Mouse (Mus musculus): ENCODE data around the gene Pde3b. TPM values are rescaled to one million over a fixed set of nuclear protein-coding genes. Genes with fewer than 3 reads are reported as not detected.
"Not testable (repeated sequence)": the region's sequence is repeated elsewhere in the genome, so short reads cannot be mapped to it uniquely, and the experiment has no call there.

Pde3b gene
- total and polyA plus RNA-seq, 2 experiments from 2014 or later: 3.6 to 9.5 TPM

- ATAC-seq (ENCODE audit: low FRiP score) (no peak), DNase-seq (ENCODE audit: low spot score) (no peak)
- no peaks in the 10 kb centered on the region for H3K36me3 ChIP-seq (ENCODE audit: insufficient read depth, low read length)
- no peak overlapping the region for H3K9ac ChIP-seq (replicated peaks; ENCODE audit: low read length, poor library complexity, severe bottlenecking)
- H3K4me2 ChIP-seq (ENCODE audit: low read depth, low read length, poor library complexity, severe bottlenecking): no peak overlapping the region
- no peaks in the 10 kb centered on the region for H3K9me3 ChIP-seq (ENCODE audit: low read length)
- H3K27ac ChIP-seq (ENCODE audit: low read depth, low read length): no peak overlapping the region
- WGBS: 92% methylated on average over 2 of the region's 2 CpGs
- no peaks in the 10 kb centered on the region for H3K4me1 ChIP-seq (ENCODE audit: insufficient read depth, low read length)
- H3K27me3 ChIP-seq (ENCODE audit: insufficient read depth, low read length): no peaks in the 10 kb centered on the region
- H3K4me3 ChIP-seq (ENCODE audit: low read depth, low read length): no peak overlapping the region
- TF ChIP-seq CTCF (IDR thresholded peaks at IDR 0.05): no peak
These were observed 93.8 kb downstream of the Pde3b start for GRCm38 (mm10) chr7:114508879-114509278.

GRCm38 (mm10) chr7:114520122-114520521 is 105.0 kb downstream of the Pde3b start:
- no peak overlapping the region for H3K4me2 ChIP-seq (ENCODE audit: low read depth, low read length, poor library complexity, severe bottlenecking)
- WGBS: 100% methylated on average over 1 of the region's 1 CpGs
- H3K4me3 ChIP-seq (ENCODE audit: low read depth, low read length): no peak overlapping the region
- no peaks in the 10 kb centered on the region for H3K9me3 ChIP-seq (ENCODE audit: low read length)
- H3K27me3 ChIP-seq (ENCODE audit: insufficient read depth, low read length): no peaks in the 10 kb centered on the region
- no peak overlapping the region for H3K9ac ChIP-seq (replicated peaks; ENCODE audit: low read length, poor library complexity, severe bottlenecking)
- no peak for TF ChIP-seq CTCF (IDR thresholded peaks at IDR 0.05)
- H3K4me1 ChIP-seq (ENCODE audit: insufficient read depth, low read length): no peaks in the 10 kb centered on the region
- no peak for DNase-seq (ENCODE audit: low spot score)
- peaks cover 2% of the 10 kb centered on the region; the same call in 1 of the 2 replicates for H3K36me3 ChIP-seq (ENCODE audit: insufficient read depth, low read length)
- ATAC-seq (ENCODE audit: low FRiP score): no peak
- H3K27ac ChIP-seq (ENCODE audit: low read depth, low read length): no peak overlapping the region

GRCm38 (mm10) chr7:114526245-114526644 is 111.2 kb downstream of the Pde3b start:
- 88% methylated on average over 1 of the region's 1 CpGs for WGBS
- Histone ChIP-seq H3K4me2 (ENCODE audit: low read depth, low read length, poor library complexity, severe bottlenecking) (no peak overlapping the region), H3K9me3 (ENCODE audit: low read length) (no peaks in the 10 kb centered on the region), H3K27ac (ENCODE audit: low read depth, low read length) (no peak overlapping the region), H3K27me3 (ENCODE audit: insufficient read depth, low read length) (no peaks in the 10 kb centered on the region), H3K4me1 (ENCODE audit: insufficient read depth, low read length) (no peaks in the 10 kb centered on the region), H3K36me3 (ENCODE audit: insufficient read depth, low read length) (no peaks in the 10 kb centered on the region), H3K9ac (replicated peaks; ENCODE audit: low read length, poor library complexity, severe bottlenecking) (no peak overlapping the region), H3K4me3 (ENCODE audit: low read depth, low read length) (no peak overlapping the region)
- ATAC-seq (ENCODE audit: low FRiP score) (no peak), DNase-seq (ENCODE audit: low spot score) (no peak)
- no peak for TF ChIP-seq CTCF (IDR thresholded peaks at IDR 0.05)

GRCm38 (mm10) chr7:114536179-114536578 is 121.1 kb downstream of the Pde3b start:
- DNase-seq (ENCODE audit: low spot score) (no peak), ATAC-seq (ENCODE audit: low FRiP score) (no peak)

GRCm38 (mm10) chr7:114562531-114563241 is 147.6 kb downstream of the Pde3b start, which contains the start of gene Cyp2r1:
Gene Cyp2r1, minus strand, starts transcription at chr7:114562972.
- peak; percentile 99 for ATAC-seq (ENCODE audit: low FRiP score)
- TF ChIP-seq CTCF (IDR thresholded peaks at IDR 0.05): peak; percentile 61
- Histone ChIP-seq H3K4me3 (ENCODE audit: low read depth, low read length) (peak within 1 kb of the TSS; percentile 66), H3K27me3 (ENCODE audit: insufficient read depth, low read length) (no peaks in the 10 kb centered on the region), H3K4me2 (ENCODE audit: low read depth, low read length, poor library complexity, severe bottlenecking) (peak within 1 kb of the TSS; percentile 78), H3K9me3 (ENCODE audit: low read length) (no peaks in the 10 kb centered on the region), H3K36me3 (ENCODE audit: insufficient read depth, low read length) (no peaks in the 10 kb centered on the region), H3K4me1 (ENCODE audit: insufficient read depth, low read length) (no peaks in the 10 kb centered on the region), H3K9ac (replicated peaks; ENCODE audit: low read length, poor library complexity, severe bottlenecking) (peak within 1 kb of the TSS; percentile 64), H3K27ac (ENCODE audit: low read depth, low read length) (peak within 1 kb of the TSS; percentile 73)
- DNase-seq (ENCODE audit: low spot score): peak; percentile 95
- WGBS: 1% methylated on average over 50 of the region's 56 CpGs

More at GRCm38 (mm10) chr7:114536179-114536578, 121.1 kb downstream of the Pde3b start:
- H3K27me3 ChIP-seq (ENCODE audit: insufficient read depth, low read length): no peaks in the 10 kb centered on the region
- whole genome bisulfite sequencing: 100% methylated on average over 1 of the region's 1 CpGs
- no peak overlapping the region for H3K27ac ChIP-seq (ENCODE audit: low read depth, low read length)
- H3K4me3 ChIP-seq (ENCODE audit: low read depth, low read length): no peak overlapping the region
- no peak overlapping the region for H3K9ac ChIP-seq (replicated peaks; ENCODE audit: low read length, poor library complexity, severe bottlenecking)
- no peaks in the 10 kb centered on the region for H3K9me3 ChIP-seq (ENCODE audit: low read length)
- no peak overlapping the region for H3K4me2 ChIP-seq (ENCODE audit: low read depth, low read length, poor library complexity, severe bottlenecking)
- no peak for TF ChIP-seq CTCF (IDR thresholded peaks at IDR 0.05)
- peaks cover 6% of the 10 kb centered on the region; the same call in 1 of the 2 replicates for H3K36me3 ChIP-seq (ENCODE audit: insufficient read depth, low read length)
- no peaks in the 10 kb centered on the region for H3K4me1 ChIP-seq (ENCODE audit: insufficient read depth, low read length)

GRCm38 (mm10) chr7:114573866-114574265 is 158.8 kb downstream of the Pde3b start:
- not testable (repeated sequence) for H3K4me2 ChIP-seq (ENCODE audit: low read depth, low read length, poor library complexity, severe bottlenecking); H3K9me3 ChIP-seq (ENCODE audit: low read length); H3K36me3 ChIP-seq (ENCODE audit: insufficient read depth, low read length); H3K4me3 ChIP-seq (ENCODE audit: low read depth, low read length); DNase-seq (ENCODE audit: low spot score); H3K4me1 ChIP-seq (ENCODE audit: insufficient read depth, low read length); ATAC-seq (ENCODE audit: low FRiP score); H3K9ac ChIP-seq (replicated peaks; ENCODE audit: low read length, poor library complexity, severe bottlenecking); H3K27ac ChIP-seq (ENCODE audit: low read depth, low read length); H3K27me3 ChIP-seq (ENCODE audit: insufficient read depth, low read length)
- WGBS: 93% methylated on average over 4 of the region's 4 CpGs

Measured in midbrain, postnatal 0 days (tissue).